Mouse (Mus musculus) midbrain, embryonic 14.5 days (tissue): ENCODE results near the gene Ripor2. TPM values are rescaled to one million over a fixed set of nuclear protein-coding genes. Genes with fewer than 3 reads are reported as not detected.

Experiments
- ATAC-seq: fragments of 200-750 bp; cut with Nextera tagmentation; 2 replicates; pipeline ENCODE4 v1.8.0; 2017; ENCODE audit warnings: moderate number of reproducible peaks, moderate library complexity; ENCODE audit not compliant: low FRiP score, low TSS enrichment
- DNase-seq: peaks from one replicate; pipeline ENCODE4 v3.0.0-alpha.2; 2015
- H3K27ac ChIP-seq: fragments of 300-500 bp; sonication (generic); replicated peaks from 2 replicates; pipeline ENCODE4 v1.5.1; 2014; ENCODE audit warnings: mild to moderate bottlenecking, low read depth, low read length, moderate library complexity
- H3K27me3 ChIP-seq: fragments of 300-500 bp; sonication (generic); 2 replicates; pipeline ENCODE4 v1.6.1; 2014; ENCODE audit warnings: low read length, control low read depth, mixed read lengths; ENCODE audit not compliant: control insufficient read depth, insufficient read depth
- H3K36me3 ChIP-seq: fragments of 300-500 bp; sonication (generic); 2 replicates; pipeline ENCODE4 v1.6.1; 2014; ENCODE audit warnings: low read length, control low read depth; ENCODE audit not compliant: control insufficient read depth, insufficient read depth
- H3K4me1 ChIP-seq: fragments of 300-500 bp; sonication (generic); 2 replicates; pipeline ENCODE4 v1.6.1; 2014; ENCODE audit warnings: mild to moderate bottlenecking, antibody characterized with exemption, low read length, control low read depth; ENCODE audit not compliant: control insufficient read depth, insufficient read depth
- H3K4me2 ChIP-seq: fragments of 300-500 bp; sonication (generic); 2 replicates; pipeline ENCODE4 v1.6.1; 2014; ENCODE audit warnings: mild to moderate bottlenecking, low read length, moderate library complexity
- H3K4me3 ChIP-seq: fragments of 300-500 bp; sonication (generic); replicated peaks from 2 replicates; pipeline ENCODE4 v1.5.1; 2014; ENCODE audit warnings: low read depth, low read length
- H3K9ac ChIP-seq: fragments of 300-500 bp; sonication (generic); replicated peaks from 2 replicates; pipeline ENCODE4 v1.6.1; 2014; ENCODE audit warnings: mild to moderate bottlenecking, low read length, moderate library complexity
- H3K9me3 ChIP-seq: fragments of 300-500 bp; sonication (generic); 2 replicates; pipeline ENCODE4 v1.6.1; 2016; ENCODE audit warnings: low read length, control low read depth, mixed read lengths; ENCODE audit not compliant: control insufficient read depth
- whole genome bisulfite sequencing: fragments of 180-500 bp; shearing (Covaris S2); extraction: QIAGEN DNeasy Blood & Tissue Kit; methylation state at CpG from one replicate; pipeline ENCODE4 v1.1.7; 2014; 5-methylcytosine and 5-hydroxymethylcytosine counted together
- polyA plus RNA-seq: library from polyadenylated mRNA; unstranded; fragments of >200 nt; fragmentation: Nextera tagmentation; extraction: Ambion mirVana; gene quantifications from 2 replicates; pipeline ENCODE4 v1.2.1, GENCODE M21; 2014

Ripor2 gene
- polyA plus RNA-seq, 1 experiment from 2014 or later, result 33.4 TPM

DNA sequence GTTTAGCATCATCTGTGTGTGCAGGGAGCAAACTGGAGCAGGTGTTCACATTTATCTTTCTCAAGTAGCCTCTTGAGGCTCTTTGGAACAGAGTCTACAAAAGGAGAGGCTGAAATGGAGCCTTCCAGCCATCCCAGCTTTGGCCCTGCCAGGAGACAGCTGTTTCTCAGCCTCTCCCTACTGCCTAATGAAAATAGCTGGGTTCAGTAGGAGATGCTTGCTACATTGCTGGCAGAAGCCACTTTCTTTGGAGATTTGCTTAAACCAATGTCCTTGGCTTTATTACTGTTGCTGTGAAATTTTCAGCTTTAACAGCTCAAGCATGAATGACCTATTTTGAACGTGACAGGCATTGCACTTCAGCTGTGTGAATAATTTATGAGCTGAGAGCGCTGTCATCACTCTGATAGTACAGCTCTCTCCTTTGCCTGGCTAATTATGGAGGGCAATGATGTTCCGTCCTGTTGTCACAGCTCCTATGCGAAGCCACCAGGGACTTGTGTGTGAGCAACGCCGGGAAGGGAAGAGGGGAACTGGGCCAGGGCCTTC, 47.2 kb downstream of the Ripor2 start:
- Histone ChIP-seq H3K4me3 (no peak overlapping the region), H3K9ac (no peak overlapping the region; the same call in 1 of the 2 replicates), H3K9me3 (no peaks in the 10 kb centered on the region), H3K27ac (peak overlapping the region; percentile 79), H3K4me2 (no peak overlapping the region), H3K27me3 (no peaks in the 10 kb centered on the region), H3K36me3 (no peaks in the 10 kb centered on the region), H3K4me1 (peaks cover 30% of the 10 kb centered on the region)
- ATAC-seq (peak; percentile 86), DNase-seq (peak; percentile 86)
- WGBS, result 7% methylated on average over 6 of the region's 6 CpGs

GRCm38 (mm10) chr13:24630364-24630763, 48.4 kb downstream of the Ripor2 start:
- no peak overlapping the region for H3K9ac ChIP-seq
- H3K4me2 ChIP-seq, result no peak overlapping the region
- H3K36me3 ChIP-seq, result no peaks in the 10 kb centered on the region
- no peaks in the 10 kb centered on the region for H3K9me3 ChIP-seq
- no peak for ATAC-seq
- H3K4me3 ChIP-seq, result no peak overlapping the region
- DNase-seq, result peak; percentile 72
- WGBS, result 26% methylated on average over 4 of the region's 4 CpGs
- H3K27me3 ChIP-seq, result no peaks in the 10 kb centered on the region
- peaks cover 30% of the 10 kb centered on the region for H3K4me1 ChIP-seq
- peak overlapping the region; percentile 49 for H3K27ac ChIP-seq

- H3K27ac ChIP-seq, result no peak overlapping the region
- WGBS, result 63% methylated on average over 4 of the region's 4 CpGs
- H3K4me1 ChIP-seq, result peaks cover 33% of the 10 kb centered on the region
- H3K9me3 ChIP-seq, result no peaks in the 10 kb centered on the region
- H3K36me3 ChIP-seq, result no peaks in the 10 kb centered on the region
- no peak overlapping the region for H3K4me3 ChIP-seq
- no peak overlapping the region for H3K9ac ChIP-seq
- ATAC-seq, result no peak
- no peaks in the 10 kb centered on the region for H3K27me3 ChIP-seq
- no peak overlapping the region for H3K4me2 ChIP-seq
- no peak for DNase-seq
Observed at GRCm38 (mm10) chr13:24632988-24633577, 51.1 kb downstream of the Ripor2 start.

DNA sequence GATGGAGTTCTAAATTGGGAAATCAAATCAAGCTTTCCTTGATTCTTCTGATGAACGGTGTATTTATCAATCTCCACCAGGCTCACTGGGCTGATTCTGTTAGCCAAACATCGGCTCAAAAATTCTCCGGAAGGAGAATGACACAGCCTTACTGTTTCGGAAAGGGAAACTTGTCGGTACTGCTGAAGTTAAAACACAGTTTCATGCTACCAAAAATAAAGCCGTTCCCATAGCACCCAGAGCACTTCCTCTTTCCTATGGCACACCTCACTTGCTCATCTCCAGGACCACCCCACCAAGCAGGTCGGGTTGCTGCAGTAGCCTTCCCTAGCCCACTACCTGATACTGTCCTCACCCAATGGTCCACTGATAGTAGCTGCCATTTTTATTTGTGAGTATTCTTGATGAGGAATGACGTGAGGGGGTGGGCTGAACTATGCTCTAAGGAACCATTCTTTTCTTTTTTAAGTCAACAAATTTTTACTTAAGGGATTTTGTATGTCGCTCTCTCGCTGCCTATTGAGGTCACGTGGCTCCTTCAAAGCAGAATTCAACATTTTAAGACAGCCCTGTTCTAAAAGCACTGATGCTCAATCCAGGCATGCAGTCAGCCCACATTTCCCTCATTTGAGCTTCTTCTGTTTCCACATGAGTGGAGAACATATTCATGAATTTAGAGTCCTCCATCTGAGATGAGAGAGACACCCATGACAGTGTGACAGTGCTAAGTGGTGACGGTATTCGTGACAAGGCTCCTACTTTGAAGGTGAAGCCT, 52.5 kb downstream of the Ripor2 start:
- no peak for DNase-seq
- peaks cover 19% of the 10 kb centered on the region for H3K4me1 ChIP-seq
- ATAC-seq, result no peak
- no peaks in the 10 kb centered on the region for H3K27me3 ChIP-seq
- H3K4me3 ChIP-seq, result no peak overlapping the region
- H3K36me3 ChIP-seq, result no peaks in the 10 kb centered on the region
- no peaks in the 10 kb centered on the region for H3K9me3 ChIP-seq
- no peak overlapping the region for H3K4me2 ChIP-seq
- WGBS, result 87% methylated on average over 13 of the region's 13 CpGs
- H3K27ac ChIP-seq, result no peak overlapping the region
- H3K9ac ChIP-seq, result no peak overlapping the region

DNA sequence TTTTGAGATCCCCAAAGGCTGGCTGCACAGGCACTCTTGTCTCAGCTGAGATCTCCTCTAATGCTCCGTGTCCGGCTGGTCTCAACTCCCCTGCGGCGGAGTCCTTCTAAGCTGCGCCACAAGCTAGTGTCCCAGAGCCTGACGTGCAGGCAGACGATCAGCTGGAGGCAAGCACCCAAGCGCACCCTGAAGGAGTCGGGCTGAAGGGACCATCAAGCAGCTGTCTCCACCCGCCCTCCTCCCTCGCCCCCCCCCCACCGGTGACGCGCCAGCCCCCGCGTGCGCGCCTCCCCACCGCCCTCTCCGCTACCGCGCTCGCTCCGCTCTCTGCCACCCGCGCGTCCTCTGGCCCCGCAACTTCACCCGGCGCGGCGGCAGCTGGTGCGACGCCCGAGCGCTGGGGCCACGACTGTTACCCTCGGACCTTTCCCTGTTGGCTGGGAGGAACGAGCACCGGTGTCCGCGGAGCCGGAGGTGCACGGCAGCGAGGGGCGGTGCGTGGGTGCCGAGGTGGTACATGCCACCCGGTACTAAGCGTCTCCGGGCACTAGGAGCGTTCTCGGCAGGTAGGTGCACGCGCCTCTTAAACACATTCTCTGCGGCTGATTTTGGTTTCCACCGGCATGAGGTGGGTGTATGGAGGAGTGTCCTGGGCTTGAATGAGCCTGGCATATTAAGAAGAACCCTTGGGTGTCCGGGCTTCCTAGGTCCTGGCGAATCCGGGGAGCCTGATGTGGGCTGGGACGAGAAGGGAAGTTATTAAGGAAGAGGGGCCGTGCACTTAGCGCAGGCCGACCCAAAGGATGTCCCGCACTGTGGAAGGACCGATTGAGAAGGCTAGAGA, 56.6 kb downstream of the Ripor2 start:
- WGBS, result under 1% methylated on average over 64 of the region's 66 CpGs
- DNase-seq (peak; percentile 81), ATAC-seq (peak; percentile 71)
- peak overlapping the region; percentile 82 for H3K4me2 ChIP-seq
- H3K36me3 ChIP-seq, result no peaks in the 10 kb centered on the region
- H3K9ac ChIP-seq, result peak overlapping the region; percentile 75
- H3K27ac ChIP-seq, result peak overlapping the region; percentile 90
- no peaks in the 10 kb centered on the region for H3K9me3 ChIP-seq
- no peaks in the 10 kb centered on the region for H3K27me3 ChIP-seq
- H3K4me3 ChIP-seq, result peak overlapping the region; percentile 75
- H3K4me1 ChIP-seq, result peaks cover 25% of the 10 kb centered on the region

DNA sequence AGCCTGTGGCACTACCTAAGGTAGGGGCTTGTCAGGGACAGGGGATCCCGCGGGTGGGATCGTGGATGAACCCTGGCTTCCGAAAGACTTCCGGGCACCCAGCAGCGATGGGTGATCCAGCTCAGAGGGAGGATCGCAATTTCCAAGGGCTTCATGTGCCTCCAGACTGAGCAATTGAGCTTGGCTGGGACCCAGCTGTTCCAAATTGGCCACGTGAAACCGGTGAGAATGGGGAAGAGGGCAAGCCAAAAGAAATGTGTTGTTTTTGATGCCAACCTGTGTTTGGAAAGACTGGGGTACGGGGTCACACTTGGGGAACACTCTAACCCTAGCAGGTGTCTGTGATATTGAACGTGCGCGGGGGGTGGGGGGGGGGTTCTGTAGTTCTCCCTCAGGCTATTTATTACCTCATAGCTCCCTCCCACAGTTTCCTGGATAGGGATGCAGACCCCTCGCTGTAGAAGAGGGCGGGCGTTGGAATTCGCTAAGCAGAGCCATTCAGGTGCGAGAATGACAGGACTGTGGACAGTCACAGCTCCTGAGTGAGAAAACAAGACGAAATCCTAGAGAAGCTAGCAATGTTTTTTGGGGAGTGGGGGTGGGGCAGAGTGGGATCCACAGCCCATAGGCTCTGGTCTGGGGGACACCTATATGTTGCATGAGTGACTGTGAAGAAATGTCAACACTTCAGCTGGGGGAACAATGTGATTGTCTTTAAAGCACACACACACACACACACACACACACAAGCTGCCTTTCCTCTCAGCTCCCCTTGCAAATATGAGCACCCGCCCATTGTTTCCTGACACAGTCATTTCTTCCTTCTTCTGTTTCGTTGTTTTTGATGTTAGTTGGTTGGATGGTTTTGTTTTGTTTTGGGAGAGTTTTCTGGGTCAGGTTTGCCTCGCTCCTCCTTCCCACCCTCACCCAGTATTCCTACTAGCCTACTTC, 57.5 kb downstream of the Ripor2 start:
- H3K36me3 ChIP-seq, result no peaks in the 10 kb centered on the region
- ATAC-seq (peak; percentile 49), DNase-seq (peak; percentile 68)
- H3K4me1 ChIP-seq, result peaks cover 25% of the 10 kb centered on the region
- peak overlapping the region; percentile 90 for H3K27ac ChIP-seq
- H3K9ac ChIP-seq, result peak overlapping the region; percentile 75
- H3K9me3 ChIP-seq, result no peaks in the 10 kb centered on the region
- H3K4me2 ChIP-seq, result peak overlapping the region; percentile 82
- H3K27me3 ChIP-seq, result no peaks in the 10 kb centered on the region
- WGBS, result 13% methylated on average over 22 of the region's 22 CpGs
- peak overlapping the region; percentile 75 for H3K4me3 ChIP-seq

DNA sequence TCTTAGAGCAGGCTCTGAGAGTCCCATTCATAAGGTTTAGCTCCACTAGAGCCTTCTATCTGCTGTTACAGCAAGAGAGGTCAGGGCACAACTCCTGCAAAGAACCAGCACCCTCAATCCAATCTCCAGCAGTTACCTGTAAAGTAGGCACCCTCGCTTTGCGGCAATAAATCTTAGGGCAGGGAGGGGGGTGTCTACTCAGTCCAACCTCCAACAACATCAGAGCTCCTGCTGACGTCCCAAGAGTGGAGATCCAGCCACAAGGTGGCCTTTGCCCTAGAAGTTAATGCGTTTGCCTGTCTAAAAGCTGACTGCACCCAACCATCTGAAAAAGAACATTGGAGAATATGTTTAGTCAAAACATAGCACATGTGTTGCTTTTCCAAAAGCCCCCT, 58.2 kb downstream of the Ripor2 start:
- Histone ChIP-seq H3K27ac (peak overlapping the region; percentile 90), H3K9ac (peak overlapping the region; percentile 75), H3K4me3 (peak overlapping the region; percentile 75), H3K36me3 (no peaks in the 10 kb centered on the region), H3K4me2 (peak overlapping the region; percentile 82), H3K4me1 (peaks cover 25% of the 10 kb centered on the region), H3K9me3 (no peaks in the 10 kb centered on the region), H3K27me3 (no peaks in the 10 kb centered on the region)
- DNase-seq (no peak), ATAC-seq (no peak)
- WGBS, result 51% methylated on average over 4 of the region's 4 CpGs
